Mouse (Mus musculus) heart, postnatal 25 days (tissue): ENCODE measurements around the gene Cysrt1. TPM values are rescaled to one million over a fixed set of nuclear protein-coding genes. Genes with fewer than 3 reads are reported as not detected.

Experiments
- DNase-seq: peaks from one replicate; pipeline ENCODE4 v3.0.0; 2022; ENCODE audit warnings: low spot score
- intact Hi-C: fragments of 180-260 bp; cut with DNase I; formaldehyde crosslinking; loops from one replicate; pipeline ENCODE4 v1.15.1; 2025
- total RNA-seq, 2 experiments: library from RNA; stranded (reverse); gene quantifications; 2 replicates each; pipeline ENCODE4 v1.2.3; 2021

The Cysrt1 gene
- total RNA-seq, 2 experiments from 2014 or later = not detected

DNA sequence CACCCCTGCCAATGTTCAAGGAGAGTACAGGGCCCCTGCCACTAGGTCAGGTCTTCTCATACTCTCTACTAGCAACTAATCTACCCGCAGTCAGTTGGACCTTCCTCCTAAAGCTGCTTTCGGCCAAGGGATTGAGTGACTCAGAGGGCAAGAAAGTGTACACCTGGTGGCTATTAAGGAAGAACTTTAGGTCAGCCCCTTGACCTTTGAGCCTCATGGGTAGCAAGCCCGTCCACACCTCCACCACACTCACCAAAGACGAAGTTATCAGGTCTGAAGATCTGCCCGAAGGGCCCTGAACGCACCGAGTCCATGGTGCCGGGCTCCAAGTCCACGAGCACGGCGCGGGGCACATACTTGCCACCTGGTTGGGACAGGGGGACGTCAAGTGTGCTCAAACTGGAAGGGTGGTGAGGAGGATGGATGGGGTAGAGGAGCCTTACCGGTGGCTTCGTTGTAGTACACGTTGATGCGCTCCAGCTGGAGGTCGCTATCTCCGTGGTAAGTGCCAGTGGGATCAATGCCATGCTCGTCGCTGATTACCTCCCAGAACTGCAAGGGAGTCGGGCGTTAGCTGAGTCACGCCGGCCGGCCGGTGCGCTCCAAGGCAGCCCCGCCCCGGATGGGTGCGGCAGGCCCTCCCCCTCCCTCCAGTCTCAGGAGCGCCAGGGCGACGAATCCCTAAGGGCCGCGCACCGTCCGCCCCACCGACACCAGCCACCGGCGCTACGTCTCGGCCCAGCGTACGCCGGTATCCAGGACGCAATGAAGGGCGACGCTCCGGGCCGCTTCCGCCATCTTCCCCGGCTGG, 18.4 kb downstream of the Cysrt1 start:
- intact Hi-C loops = loop anchor here (2.0 kb wide), 1 partner anchor 13 kb away; the partner anchor contains the start of gene Nelfb
- peak; percentile 76 for DNase-seq

DNA sequence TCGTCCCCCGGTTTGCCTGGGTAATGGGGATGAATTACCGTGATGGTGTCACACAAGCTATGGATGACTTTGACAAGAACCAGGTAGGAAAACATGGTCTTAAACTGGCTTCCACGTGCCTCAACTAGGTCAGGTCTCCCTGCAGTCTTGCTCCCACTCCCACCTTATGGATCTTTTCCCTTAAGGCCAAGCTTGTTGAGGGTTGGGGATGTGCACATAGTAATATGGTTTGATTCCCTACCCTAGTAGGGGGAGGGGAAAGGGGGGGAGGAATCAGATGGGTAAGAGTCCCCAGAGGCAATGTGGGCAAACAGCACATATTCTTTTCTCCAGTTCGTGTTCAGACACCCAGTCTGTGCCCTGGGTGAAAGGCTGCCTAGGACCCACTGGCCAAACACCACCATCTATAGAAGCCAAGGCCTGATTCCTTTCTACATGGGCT, 20.9 kb downstream of the Cysrt1 start:
- intact Hi-C loops = no loop called here
- no peak for DNase-seq

DNA sequence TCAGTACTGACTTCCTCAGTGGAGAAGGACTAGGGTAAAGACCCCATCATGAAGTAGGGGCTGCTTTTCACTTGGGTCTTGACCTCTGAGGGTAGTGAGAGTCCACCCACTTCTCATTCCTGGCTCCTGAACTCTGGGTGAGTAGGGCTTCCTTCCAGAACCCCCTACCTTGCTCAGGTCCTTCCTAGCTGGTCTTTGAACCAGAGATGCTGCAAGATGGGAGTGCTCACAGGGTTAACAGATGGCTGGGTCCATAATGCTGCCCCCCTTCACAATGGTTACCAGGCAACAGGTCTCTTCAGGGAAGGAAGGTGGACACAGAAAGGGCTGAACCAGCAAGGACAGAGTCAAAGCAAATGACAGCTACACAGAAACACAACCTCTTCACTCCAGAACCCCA, 23.8 kb downstream of the Cysrt1 start, which contains the start of gene Fam166a:
Fam166a (plus strand) TSS at position 301 of the 400 bp plus-strand sequence.
- intact Hi-C loops = no loop called here
- DNase-seq = no peak

DNA sequence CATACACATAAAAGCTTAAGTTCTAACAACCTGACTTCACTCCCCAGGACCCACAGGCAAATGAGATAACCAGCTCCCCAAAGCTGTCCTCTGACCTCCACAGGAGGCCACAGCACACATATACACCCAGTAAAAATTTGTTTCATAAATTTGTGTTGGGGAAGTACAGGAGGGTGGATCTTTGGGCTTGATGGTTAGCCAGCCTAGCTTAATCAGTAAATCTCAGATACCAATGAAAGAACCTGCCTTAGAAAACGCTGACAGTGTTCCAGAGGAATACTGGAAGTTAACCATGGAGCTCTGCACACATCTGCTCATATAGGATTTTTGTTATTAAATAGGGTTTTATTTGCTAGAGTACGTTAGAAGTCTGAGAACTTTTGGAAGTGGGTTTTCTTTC, 24.6 kb downstream of the Cysrt1 start:
- no peak for DNase-seq
- intact Hi-C loops = no loop called here

DNA sequence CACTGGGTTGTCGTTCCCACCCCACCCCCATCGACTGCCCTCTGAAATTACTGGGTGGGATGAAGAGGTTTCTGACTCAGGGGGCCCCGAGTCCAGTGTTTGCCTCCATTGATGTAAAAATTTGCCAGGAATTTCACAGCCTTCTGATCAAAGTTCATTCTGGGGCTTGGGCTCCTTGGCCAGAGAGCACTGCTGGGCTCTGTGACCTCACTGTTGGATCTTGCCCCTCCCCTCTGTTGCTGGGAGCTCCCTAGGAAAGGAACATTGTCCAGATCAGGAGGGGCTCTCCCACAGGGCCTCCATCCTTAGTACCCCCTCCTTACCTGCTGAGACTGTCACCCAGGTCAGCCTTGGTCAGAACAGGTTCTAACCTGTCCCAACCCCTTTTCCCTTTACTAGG, 27.8 kb downstream of the Cysrt1 start, which contains the start of gene Stpg3:
Stpg3 (minus strand) TSS at position 194 of the 400 bp plus-strand sequence.
- intact Hi-C loops = no loop called here
- DNase-seq = no peak

DNA sequence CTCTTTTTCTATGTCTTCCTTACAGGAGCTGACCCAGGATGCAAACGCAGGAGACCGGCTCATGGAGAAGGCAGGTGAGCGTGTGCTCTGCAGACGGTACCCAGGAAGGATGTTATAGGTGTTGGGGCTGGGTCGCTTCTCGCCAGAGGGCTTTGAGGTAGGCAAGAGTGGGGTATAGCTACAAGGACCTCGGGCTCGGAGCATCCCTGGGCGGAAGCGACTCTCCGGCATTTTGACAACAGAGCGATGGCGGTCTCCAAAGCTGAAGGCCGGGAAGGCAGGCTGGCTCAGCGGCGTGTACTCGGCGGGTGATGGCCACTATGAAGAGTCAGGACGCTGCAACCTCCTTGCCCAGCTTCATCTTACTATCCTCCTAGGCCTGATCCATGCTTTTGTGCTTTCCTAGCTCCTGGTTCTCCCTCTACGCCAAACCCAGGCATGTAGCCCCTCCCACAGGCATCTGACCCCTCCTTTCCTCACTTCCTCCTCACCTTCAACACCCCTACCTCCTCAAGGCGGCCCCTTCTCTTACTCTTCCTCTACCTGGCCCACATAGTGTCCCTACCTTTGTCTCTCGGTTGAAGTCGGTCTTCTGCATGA, 28.9 kb downstream of the Cysrt1 start:
- DNase-seq = no peak
- intact Hi-C loops = no loop called here

DNA sequence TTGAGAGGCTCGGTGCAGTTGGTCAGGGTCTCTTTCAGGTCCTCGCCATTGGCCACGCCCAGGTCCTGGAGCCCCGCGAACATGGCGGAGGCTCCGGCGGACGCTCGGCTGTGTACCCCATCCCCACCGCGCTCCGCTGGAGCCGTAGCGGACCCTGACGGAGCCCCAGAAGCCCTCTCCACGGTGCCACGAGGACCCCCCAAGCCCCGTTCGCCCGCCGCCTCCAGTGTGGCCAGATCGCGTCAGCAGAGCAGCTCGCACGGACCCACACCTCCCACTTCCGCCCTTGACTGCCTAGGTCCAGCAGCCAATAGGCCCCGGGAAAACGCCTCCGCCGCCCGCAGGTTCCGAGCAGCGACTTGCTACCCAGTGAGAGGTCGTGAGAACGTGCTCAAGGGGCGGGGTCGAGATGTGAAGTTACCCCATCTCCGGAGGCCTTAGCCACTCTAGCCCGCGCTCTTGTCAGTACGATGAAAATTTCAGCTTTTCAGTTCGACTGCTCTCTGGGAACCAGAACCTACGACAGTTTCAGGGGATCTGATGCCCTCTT, 31.1 kb downstream of the Cysrt1 start, which contains the start of gene Nelfb:
Nelfb (minus strand) TSS at position 369 of the 550 bp plus-strand sequence.
- DNase-seq = peak; percentile 84
- intact Hi-C loops = loop anchor here (2.0 kb wide), 1 partner anchor 14 kb away; the partner anchor contains the start of gene Tubb4b

DNA sequence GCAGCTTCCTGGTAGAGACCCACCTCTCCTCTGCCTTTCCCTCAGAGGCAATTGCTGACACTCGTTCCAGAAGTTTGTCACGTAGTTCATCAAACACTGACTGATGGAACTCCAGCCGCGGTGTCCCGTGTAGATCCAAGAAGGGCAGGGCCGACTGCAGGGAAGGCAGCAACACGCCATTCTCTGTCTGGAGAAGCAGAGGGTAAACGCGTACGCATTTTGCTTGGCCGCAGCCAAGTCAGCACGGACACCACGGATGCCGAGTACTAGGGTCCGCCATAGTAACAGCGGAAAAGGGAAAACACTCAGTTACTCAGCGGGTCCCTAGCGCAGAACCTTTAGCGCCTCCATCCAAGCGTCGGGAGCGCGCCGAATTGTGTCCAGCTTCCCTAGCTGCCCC, 31.6 kb downstream of the Cysrt1 start:
- no peak for DNase-seq
- intact Hi-C loops = loop anchor here (2.0 kb wide), 1 partner anchor 14 kb away; the partner anchor contains the start of gene Tubb4b

DNA sequence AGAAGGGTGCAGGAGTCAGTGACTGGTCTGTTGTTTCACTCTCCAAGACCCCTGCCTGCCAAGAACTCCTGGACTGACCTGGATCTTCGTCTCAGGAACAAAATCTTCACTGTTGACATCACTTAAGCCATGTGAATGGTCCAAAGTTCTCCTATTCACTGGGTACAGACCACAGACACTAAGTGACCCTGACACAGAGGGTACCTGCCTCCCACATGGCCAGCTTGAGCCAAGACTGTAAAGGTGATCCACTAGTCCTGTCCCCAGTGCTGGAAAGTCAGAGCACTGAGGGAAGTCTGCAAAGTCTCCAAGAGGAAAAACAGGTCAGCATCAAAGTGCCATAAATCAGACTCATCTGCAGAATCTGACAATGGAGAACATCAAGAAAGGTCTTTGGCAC, 34.7 kb downstream of the Cysrt1 start:
- intact Hi-C loops = no loop called here
- DNase-seq = no peak

DNA sequence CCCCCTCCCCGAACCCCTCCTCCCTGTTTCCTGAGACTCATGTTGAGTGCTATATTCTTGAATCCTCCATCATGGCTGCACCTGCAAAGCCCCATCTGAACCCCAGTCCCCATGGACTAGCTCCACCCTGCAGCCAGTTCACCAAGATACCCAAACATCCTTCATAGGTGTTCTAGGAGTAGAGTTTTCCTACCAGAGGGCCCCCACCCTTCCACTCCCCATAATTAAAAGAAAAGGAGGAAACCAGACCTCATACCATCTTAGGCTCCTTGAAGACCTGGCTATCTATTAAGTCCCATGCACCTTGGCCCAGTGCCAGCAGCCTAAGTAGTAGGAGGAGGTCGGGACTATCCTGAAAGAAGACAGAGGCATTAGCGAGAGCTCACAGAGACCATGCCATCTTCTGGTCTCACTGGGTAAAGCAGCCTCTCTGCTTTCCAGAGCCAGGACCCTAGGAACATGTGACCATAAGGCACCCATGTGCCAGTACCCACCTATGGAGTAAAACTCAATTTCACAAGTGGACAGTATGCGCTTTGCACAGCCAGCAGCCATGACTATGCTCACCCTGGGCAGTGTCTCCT, 38.5 kb downstream of the Cysrt1 start:
- intact Hi-C loops = no loop called here
- DNase-seq = no peak

DNA sequence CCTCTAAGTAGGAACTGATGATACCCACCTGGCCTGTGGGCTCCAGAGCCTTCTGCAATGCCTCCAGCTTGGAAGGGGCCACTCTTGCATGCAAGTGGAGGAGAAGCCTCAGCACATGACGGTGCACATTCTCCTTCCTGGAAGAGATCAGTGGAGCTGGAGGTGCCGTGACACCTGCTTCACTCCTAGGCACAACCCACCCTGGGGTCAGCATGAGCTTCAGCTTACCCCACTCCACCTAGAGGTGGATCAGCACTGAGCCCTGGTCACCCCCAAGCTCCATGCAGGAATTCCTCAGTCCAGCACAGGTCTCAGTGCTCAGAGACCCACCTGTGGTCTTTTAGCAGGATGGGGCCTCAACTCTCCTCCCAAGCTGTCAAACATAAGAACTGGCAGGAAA, 41.6 kb downstream of the Cysrt1 start:
- DNase-seq = no peak
- intact Hi-C loops = no loop called here

DNA sequence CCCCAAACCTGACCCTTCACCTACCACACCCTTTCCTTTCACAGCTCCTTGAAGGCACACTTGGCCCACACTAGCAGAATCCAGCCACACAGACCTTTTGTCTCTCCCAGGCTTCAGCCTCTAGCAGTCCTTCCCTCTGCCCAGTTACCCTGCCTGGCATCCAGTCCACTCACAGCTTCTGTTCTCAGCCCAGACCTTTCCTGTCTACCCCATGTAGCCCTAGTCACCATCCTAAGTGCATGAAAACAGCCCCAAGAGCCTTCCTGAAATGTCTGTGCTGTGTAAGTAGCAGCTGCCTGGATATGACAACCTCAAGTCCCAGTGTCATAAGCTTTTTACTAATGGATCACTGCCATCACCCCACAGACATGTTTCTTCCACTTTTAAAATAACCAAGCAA, 44.3 kb downstream of the Cysrt1 start:
- intact Hi-C loops = no loop called here
- DNase-seq = no peak

DNA sequence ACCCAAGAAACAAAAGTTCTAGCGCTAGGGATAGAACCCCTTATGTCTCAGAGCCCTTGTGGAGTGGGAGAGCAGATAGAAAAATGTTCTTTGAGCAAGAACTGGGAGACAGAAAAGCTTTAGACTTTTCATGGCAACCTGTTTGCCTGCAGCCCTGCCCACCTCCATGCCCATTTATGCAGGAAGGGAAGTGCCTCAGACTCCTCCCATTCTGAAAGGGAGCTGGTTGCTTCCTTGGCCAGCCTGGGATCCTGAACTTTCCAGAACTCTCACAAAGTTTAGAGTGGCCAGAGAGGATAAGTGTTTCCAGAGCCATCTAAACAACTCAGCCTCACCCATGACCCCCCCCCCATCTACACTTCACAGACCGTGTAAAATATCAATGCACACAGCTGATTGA, 45.1 kb downstream of the Cysrt1 start:
- no peak for DNase-seq
- intact Hi-C loops = no loop called here

DNA sequence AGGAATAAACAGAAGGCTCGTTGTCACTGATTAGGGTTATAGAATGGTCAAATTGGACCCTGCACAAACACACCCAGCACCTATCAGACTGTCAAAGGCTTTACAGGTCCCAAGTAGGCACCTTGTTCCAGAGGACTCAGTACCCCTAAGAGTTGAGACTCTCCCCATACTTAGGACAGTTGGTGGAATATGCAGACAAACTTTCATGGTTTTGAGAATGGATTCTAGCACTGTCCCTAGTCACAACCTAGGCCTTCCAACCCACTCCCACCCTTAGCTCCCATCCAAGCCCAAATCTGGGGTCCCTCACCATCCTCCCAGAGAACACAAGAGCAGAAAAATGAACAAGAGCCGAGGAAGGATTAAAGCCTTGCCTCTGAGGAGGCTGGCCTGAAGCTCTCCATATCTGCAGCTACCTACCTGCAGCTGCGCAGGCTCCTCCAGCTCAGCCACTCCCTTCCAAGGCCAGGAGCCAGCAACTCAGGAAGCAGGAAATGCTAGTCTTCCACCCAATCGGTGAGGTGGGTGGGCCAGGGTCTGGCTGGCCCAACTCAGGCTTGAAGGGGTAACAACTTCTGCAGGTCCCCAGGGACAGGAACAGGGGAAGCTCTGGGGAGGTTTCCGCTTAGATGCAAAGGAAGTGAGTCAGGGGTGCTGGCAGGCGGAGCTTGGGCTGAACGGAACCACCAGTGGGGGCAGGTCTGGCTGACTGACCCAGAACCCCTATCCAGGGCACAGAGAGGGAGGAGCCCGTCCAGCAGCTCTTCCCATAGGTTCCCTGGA, 45.9 kb downstream of the Cysrt1 start, which contains the start of gene Tor4a:
Tor4a (minus strand) TSS at position 715 of the 783 bp plus-strand sequence.
- intact Hi-C loops = no loop called here
- DNase-seq = peak; percentile 88

DNA sequence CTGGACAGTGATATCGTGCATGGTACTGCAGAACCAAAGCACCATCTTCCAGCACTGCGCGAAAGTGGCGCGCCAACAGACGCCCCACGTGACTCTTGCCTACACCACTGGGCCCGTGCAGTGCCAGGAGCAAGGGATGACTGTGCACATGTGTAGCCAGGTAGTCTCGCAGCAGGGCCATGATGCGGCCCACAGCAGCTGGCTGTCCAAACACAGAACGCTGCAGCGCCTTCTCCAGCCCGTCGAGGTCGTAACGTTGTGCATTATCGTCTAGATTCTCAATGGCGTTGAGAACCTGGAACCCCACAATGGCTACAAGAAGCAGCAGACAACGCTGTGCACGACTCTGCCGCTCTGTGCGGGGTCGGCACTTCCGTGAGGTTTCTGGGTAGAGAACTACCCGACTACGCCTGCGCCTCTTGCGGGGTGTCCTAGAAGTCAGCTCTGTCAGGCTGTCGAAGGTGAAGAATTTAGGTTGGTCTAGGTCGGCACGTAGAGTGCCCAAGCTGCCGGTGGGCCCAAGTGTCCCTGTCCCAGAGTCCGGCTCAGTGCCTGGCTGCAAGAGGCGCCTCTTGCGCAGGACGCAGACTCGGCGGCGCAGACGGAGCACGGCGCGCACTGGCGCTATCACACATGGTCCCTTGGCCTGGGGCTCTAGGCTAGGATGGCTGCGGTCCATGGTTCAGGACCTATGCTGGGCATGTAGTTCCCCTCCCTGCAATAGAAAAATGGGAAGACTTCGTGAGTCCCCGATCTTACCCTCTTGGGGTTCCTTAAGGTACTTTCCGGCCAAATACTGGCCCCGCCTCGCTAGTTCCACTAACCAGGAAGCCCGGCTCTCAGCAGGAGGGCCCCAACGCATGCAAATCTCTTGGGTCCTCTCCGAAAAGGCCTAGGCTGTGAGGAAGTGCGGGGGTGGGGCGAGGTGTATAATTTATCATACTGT, 46.8 kb downstream of the Cysrt1 start:
- peak; percentile 60 for DNase-seq
- intact Hi-C loops = no loop called here

DNA sequence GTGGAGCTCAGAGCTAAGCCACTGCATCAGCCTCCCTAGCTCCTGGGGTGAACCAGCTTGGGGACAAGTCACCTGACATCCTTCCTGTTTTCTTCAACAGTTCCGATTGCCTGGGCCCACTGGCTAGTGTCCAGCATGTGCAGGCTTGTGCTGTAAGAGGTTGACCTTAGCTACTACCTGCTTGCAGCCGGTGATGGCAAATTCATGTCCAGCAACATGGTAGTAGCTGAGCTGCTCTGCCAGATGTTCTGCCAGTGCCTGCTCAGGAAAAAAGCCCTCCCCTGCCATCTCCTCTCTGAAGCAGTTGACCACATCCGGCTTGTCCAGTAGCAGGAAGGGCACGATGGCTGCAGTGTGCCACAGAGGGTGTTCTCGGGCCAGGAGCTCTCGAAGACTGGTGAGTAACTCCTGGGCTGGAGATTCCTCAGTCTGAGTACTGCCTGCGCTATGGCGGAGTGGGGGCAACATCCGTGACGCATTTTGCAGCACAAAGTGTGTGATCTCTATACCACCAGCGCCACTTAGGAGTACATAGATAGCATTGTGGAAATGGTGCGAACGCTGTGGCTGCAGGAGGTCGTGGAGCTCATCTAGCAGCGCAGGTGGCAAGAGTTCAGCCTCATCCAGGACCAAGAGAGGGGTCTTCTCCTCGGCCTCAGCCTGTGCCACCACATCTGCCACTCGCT, 47.6 kb downstream of the Cysrt1 start:
- intact Hi-C loops = loop anchor here (5.0 kb wide), 1 partner anchor 133 kb away; no protein-coding TSS in a partner anchor
- DNase-seq = no peak

DNA sequence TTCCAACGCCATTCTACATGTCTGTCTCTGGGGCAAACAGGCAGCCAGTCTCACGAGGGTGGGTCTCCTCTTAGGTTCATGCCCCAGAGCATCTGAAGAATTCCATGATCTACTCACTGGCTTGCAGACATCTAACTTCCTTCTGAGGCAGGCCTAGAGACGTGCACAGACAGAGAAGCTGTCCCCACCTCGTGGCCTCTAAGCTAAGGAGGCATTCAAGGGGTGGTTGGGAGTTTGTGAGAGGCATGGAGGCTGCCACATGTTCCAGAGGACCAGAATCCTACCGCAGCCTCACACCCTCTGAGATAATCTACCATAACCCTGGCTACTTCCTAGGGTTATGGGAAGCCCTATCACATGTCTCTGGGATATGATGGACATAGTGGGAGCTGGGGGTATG, 48.2 kb downstream of the Cysrt1 start:
- intact Hi-C loops = loop anchor here (5.0 kb wide), 1 partner anchor 133 kb away; no protein-coding TSS in a partner anchor
- DNase-seq = no peak

DNA sequence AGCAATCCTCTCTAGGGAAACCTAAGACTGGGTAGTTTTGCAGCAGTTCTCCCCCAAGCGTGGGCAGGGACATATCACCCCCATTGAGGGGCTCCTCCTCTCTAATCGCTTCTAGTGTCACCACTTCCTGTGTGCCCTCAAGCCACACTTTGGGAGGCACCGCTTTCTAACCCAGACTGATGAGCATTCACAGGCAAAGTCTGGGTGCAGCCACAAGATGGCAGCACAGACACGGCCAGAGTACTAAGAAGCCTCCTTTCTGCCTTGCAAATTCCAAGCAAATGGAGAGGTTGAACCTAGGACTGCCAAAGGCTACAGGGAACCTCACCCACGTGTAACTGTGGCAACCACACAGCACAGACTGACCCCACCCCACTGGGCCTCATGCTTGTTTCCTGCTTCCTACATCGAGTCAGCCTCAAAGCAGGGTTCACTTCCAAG, 48.9 kb downstream of the Cysrt1 start:
- intact Hi-C loops = loop anchor here (1.0 to 5.0 kb wide), 4 partner anchors 35 to 134 kb away; partner anchors contain the start of gene Tmem203
- peak; percentile 76 for DNase-seq
